Mouse (Mus musculus) neural tube, embryonic 10.5 days (tissue): ENCODE results near the gene Mybph.
"Not testable (repeated sequence)": the region's sequence is repeated elsewhere in the genome, so short reads cannot be mapped to it uniquely, and the experiment has no call there.

Experiments used
- DNase-seq: peaks from one replicate; pipeline ENCODE4 v3.0.0-alpha.2; 2017; ENCODE audit warnings: low spot score; ENCODE audit errors: extremely low spot score

The Mybph gene

GRCm38 (mm10) chr1:134232326-134232725 lies 39.1 kb downstream of the Mybph start:
- no peak for DNase-seq

DNA sequence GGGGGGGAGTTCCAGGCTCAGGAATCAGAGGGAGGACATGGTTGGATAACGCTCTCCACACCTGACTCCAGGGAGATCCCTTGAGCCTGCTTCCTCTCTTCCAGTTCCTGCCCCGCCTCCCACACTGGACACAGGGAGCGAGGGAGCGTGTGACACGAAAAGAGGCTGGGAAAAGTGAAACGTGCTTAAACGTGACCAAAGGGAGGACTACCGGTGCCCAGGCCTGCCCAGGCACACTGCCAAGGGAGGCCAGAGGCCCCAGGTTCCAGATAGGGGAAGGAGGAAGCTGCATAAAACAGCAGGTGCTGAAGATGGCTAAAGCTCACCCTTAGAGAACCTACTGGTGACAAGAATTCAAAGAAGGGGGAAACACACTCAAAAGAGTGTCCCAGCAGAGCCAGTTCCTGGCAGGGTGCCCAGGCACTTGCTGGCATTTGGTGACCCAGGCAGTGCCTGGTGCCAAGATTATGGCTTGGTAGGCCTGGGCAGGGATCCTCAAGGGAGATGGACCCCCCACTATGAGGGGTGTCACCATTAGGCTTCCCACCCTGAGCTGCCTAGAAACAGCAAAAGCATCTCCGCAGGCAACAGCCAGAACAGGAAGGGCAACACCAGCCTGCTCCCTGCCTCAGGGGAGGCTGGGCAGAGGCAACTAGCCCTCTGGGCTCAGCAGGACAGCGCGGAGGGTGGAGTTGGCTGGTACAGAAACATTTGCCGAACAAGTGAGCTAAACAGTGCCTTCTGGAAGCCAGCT lies 39.7 kb downstream of the Mybph start:
- DNase-seq, result no peak

- no peak for DNase-seq
These were observed 40.6 kb downstream of the Mybph start for GRCm38 (mm10) chr1:134233681-134234454.

GRCm38 (mm10) chr1:134234455-134235390 lies 41.5 kb downstream of the Mybph start:
- peak; percentile 36 for DNase-seq

GRCm38 (mm10) chr1:134235391-134235921 lies 42.2 kb downstream of the Mybph start, which contains the start of gene Adora1:
TSS of gene Adora1 (minus strand) at chr1:134235431.
- DNase-seq, result no peak

- DNase-seq, result no peak
These were observed 42.9 kb downstream of the Mybph start for GRCm38 (mm10) chr1:134236142-134236541.

GRCm38 (mm10) chr1:134237438-134237837 lies 44.2 kb downstream of the Mybph start:
- no peak for DNase-seq

DNA sequence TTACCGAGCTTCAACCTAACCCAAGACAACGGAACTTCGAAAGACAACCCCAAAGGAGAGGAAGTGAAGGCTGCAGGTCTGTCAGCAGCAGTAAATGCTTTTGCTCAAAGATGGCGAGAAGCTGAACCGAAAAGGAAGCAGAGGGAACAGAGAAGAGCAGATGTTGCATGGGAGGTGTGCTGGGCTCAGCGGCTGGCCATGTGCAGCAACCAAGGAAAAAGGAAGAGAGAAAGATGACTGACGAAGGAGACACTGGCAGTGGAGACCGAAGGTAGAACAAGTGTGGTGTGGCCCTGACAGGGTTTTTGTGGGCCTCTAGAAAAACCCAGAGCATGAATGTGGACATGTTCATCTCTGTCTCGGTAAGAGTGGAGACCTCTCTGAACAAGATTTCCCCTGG lies 47.5 kb downstream of the Mybph start:
- DNase-seq, result no peak

GRCm38 (mm10) chr1:134241298-134241697 lies 48.0 kb downstream of the Mybph start:
- no peak for DNase-seq

DNA sequence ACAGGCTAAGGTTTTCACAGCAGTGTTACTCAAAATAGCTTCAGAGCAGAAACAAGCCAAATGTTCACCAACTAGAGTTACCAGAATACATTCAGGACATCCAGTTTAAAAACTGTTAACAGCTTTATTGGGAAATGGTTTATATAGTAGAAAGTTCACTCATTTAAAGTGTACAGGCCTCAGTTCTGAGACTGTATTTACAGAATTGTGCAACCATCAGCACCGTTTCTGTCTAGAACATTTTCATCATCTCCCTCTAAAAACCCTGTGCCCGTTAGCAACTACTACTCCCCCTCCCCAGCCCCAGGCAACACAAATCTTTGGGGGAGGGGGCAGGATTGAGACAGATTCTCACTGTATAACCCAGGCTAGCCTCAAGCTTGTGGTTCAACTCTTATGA lies 49.0 kb downstream of the Mybph start:
- no peak for DNase-seq

DNA sequence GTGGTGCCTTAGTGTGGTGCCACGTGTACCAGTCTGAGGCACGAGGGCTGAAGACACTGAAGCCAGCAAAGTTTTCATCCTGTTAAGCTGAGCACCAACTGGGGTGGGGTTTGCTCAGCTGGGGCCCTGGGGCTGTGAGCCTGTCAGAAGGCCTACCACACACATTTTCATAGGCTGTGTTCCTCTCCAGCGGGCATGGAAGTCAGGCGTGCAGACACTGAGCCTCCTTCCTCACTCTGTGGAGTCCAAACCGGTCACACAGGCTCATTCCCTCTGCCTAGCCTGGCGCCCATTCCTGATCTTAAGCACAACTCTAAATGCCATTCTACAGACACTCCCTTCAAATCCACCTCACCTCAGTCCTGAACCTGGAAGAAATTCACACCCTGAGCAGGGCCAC lies 50.3 kb downstream of the Mybph start:
- DNase-seq, result no peak

DNA sequence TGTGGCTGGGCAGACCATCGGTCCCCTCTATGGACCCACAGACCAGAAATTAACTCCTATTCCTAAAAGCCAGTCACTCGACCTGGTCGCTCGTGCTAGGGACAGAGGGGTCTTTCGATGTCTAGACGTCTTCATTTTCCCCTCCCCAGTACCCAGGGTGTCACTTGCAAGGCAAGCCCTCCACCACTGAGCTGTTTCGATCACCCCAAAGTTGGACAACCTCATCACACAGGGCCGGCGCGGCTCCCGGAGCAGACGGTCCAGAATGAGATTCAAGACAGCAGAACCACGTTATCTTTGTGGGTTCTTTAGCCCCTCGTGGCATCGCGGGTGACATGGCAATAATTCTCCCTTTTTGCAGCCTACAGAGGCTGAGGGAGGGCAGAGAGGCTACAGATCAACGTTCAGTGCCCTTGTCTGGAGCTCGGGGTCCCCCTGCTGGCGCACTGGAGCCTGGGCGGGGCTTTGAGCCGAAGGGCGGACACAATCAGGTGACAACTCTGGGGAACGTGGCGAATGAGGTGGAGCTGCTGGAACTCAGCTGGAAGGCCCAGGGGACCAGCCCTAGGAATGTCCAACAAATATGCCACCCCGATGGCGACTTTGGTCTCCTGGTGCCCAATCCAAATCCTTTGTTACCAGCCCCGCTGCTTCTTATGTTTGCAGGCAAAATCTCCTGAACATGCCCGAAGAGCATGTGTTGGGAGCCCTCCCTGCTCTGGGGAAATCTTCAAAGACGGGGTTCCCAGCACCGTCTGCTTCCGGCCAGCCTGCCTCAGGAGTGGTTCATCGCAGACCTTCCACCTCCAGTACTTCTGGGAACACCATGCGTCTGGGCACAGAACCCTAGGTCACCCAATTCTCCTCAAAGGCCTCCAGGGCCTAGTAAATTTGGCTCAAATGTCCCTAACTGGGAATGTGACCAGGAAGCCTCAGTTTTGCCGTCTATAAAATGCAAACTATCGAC lies 51.0 kb downstream of the Mybph start:
- DNase-seq, result peak; percentile 88

GRCm38 (mm10) chr1:134245004-134245717 lies 51.9 kb downstream of the Mybph start:
- DNase-seq, result no peak

DNA sequence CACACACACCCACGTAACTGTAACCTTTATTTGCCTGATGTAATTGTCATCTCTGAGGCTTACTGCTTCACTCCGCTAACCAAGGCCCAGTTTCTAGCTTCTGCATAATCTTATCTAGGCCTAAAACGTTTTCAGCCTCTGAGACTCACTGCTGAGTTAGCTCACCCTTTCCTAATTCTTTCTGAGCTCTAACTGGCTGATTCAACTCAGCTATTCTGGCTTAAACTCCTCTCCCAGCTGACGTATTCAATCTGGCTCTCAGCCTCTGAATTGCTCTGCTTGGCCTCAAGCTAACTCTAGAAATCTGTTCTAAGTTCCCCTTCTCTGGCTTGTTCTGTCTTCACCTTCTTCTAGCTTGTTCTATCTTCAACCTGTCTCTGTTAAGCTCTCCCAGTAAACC lies 53.3 kb downstream of the Mybph start:
- no peak for DNase-seq

DNA sequence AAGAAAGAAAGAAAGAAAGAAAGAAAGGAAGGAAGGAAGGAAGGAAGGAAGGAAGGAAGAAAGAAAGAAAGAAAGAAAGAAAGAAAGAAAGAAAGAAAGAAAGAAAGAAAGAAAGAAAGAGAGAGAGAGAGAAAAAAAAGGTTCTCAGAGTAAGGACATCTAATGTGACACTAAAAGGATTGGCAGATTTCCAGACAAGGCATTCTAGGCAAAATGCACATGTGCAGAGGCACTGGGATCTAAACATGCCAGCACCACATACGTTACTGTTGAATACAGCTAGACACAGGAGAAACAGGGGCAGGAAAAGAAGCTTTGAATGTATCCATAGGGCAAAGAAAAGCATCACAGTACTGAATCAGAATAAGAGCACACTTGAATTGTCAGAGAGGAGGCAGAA lies 56.4 kb downstream of the Mybph start:
- not testable (repeated sequence) for DNase-seq
